Mouse (Mus musculus) hindlimb bud, embryonic 11.5 days (tissue): Measurements from ENCODE around the gene Surf2.

ENCODE experiments used
- DNase-seq: peaks from one replicate; pipeline ENCODE4 v3.0.0-alpha.2; 2012; ENCODE audit warnings: low read depth, low spot score; ENCODE audit errors: extremely low spot score

The Surf2 gene

GRCm38 (mm10) chr2:26954735-26955395, 38.7 kb downstream of the Surf2 start:
- no peak for DNase-seq

- DNase-seq, result no peak
Measured at GRCm38 (mm10) chr2:26956811-26957487, 40.8 kb downstream of the Surf2 start.

GRCm38 (mm10) chr2:26957488-26957859, 41.3 kb downstream of the Surf2 start:
- DNase-seq, result no peak

- DNase-seq, result no peak
Measured at GRCm38 (mm10) chr2:26960756-26961155, 44.6 kb downstream of the Surf2 start.

- DNase-seq, result peak; percentile 94
Measured at GRCm38 (mm10) chr2:26963923-26964723, 48.0 kb downstream of the Surf2 start, which contains the start of gene Rexo4. Gene Rexo4, minus strand, starts transcription at chr2:26964386.

GRCm38 (mm10) chr2:26964724-26965370, 48.7 kb downstream of the Surf2 start:
- DNase-seq, result no peak

GRCm38 (mm10) chr2:26967262-26967661, 51.1 kb downstream of the Surf2 start:
- DNase-seq, result no peak
